Mouse (Mus musculus): ENCODE measurements around the gene Sdhc.
"Not testable (repeated sequence)": the region's sequence is repeated elsewhere in the genome, so short reads cannot be mapped to it uniquely, and the experiment has no call there.

The Sdhc gene

GRCm38 (mm10) chr1:171111781-171112575, 38.4 kb downstream of the Sdhc start:
- peak; percentile 72 for DNase-seq

- DNase-seq: peak; percentile 97
These were observed 39.2 kb downstream of the Sdhc start for GRCm38 (mm10) chr1:171111020-171111780.

- no peak for DNase-seq
These were observed 39.8 kb downstream of the Sdhc start for GRCm38 (mm10) chr1:171110659-171111019.

GRCm38 (mm10) chr1:171109620-171110019, 40.8 kb downstream of the Sdhc start:
- DNase-seq: no peak

- no peak for DNase-seq
These were observed 45.2 kb downstream of the Sdhc start for GRCm38 (mm10) chr1:171105226-171105625.

DNA sequence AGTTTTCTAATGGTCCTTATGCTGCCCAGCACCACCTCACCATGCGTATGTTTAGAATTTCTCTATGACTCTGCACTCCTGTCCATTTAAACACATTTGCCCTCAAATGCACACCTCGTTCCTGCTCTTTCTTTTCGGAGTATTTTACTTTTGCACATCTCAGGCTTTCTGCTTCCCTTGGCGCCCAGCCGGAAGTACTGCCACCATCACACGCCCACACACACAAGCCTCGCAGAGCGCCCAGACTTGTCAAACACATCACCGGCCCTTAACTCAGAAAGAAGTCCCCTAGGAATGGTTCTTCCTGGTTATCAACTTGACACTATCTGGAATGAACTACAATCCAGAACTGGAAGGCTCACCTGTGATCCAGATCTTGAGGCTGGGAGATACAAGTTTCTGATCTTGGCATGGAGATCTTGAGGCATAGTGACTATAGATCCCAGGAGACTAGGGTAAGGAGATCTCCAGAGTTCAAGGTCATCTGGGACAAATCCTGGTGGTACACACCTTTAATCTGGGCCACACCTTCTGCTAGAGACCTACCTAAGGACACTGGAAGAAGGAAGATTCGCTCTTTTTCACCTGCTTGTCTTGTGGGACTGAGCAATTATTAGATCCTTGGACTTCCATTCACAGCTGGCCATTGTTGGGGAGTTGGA, 47.1 kb downstream of the Sdhc start:
- DNase-seq: no peak

DNA sequence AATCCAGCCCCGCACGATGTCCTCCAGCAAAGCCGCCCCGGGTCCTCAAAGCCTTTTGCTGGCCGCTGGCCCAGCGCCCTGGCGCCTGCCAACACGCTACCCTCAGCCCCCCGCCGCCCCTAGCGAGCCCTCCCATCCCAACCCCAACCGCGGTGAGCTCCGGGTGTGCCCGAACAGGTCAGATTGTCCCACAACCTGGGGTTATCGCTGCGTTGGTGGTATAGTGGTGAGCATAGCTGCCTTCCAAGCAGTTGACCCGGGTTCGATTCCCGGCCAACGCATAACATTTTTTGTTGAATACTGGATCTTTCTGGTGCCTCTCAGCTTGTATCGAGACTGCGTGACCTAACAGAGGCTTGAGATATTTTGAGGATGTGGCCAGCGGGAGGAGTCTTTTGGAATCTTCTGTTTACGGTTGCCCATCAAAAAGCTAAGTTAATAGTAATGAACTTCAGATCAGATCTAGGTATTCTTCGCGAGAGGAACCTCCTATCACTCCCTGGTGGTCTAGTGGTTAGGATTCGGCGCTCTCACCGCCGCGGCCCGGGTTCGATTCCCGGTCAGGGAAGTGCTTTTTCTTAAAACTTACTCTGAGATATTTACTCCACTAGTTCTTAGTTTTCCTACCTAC, 47.7 kb downstream of the Sdhc start:
- DNase-seq: peak; percentile 91

DNA sequence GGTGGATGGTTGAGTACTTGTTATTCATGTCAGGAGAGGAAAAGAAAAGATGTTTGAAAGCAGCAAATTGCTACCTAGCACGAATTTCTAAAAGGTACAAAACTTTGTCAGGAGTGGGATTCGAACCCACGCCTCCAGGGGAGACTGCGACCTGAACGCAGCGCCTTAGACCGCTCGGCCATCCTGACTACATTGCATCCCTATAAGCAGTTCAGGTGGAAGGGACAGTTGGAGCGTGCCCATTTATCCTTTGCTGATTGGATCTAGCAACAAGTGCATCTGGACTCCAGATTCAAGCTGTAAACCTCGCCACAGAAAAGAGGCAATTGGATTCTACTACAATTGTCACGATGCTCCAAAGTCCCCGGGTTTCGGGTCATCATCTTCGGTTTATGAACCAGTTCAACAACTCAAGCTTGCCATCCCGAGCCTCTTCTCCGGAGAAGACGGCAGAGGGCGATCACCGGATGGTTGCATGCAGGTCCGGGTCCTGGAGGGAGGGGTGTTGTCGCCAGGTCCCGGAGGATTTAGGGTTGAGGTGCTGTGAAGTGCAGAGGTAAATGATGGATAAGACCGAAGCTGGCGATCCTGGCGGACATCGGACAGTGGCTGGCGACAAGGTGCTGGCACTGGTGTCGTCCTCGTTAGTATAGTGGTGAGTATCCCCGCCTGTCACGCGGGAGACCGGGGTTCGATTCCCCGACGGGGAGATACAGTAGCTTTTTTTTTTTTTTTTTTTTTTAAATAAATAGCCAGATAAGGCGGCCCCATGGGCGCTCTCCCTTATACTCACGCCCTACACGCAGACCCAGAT, 48.5 kb downstream of the Sdhc start:
- DNase-seq: peak; percentile 89

GRCm38 (mm10) chr1:171101033-171101432, 49.4 kb downstream of the Sdhc start:
- DNase-seq: no peak

- no peak for DNase-seq
These were observed 52.8 kb downstream of the Sdhc start for GRCm38 (mm10) chr1:171097612-171098011.

DNA sequence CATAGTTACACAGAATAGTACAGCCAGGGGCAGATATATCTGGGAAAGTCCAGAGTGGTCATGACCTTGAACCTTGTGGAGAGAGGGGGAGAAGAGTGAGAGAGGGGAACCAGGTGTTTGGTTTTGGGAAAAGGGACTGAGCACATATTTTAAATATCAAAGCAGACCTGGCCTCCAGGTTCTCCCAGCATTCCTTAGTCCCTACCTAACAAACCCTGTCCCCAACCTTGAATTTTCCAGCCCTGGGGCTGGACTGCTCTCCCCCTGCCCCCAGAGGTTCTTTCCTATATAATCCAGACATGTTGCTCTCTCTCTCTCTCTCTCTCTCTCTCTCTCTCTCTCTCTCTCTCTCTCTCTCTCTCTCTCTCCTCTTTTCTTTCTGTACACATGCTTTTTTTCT, 53.3 kb downstream of the Sdhc start:
- DNase-seq: no peak

DNA sequence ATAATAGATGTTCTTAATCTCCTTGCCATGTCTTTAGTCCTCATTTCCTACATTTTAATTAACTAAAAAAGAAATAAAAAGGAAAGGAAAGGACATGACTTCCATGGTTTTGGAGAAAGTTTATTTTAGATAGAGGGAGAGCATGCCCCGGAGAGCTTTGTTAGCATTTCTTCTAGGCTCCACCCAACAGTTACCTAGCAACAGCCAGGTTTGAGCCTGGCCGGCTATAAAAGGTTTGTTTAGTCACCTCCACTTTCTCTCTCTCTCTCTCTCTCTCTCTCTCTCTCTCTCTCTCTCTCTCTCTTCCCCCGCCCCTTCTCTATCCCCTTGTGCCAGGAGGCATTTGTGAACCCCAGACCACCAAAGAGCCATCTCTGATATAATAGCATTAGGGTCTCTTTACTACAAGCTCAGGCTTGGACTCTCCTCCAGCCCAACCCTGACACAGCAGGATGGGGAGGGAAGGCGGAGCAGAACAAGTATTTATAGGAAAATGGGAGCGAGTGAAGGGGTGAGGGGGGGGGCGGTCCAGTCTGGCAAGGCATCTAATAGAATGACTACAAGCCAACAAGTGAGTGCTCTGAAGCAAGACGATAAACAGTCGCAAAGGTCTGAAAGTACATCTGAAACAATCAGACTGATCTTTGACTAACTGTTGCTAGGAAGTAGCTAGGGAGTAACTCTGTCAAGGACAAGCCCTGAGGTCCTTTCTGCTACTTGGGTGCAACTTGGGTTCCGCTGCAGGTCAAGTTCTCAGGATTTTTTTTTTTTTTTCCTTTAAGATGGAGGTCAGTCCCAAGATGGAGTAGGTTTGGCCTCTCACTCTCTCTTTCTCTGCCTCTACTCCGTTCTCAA, 54.1 kb downstream of the Sdhc start:
- no peak for DNase-seq

- DNase-seq: no peak
These were observed 56.0 kb downstream of the Sdhc start for GRCm38 (mm10) chr1:171094424-171094823.

GRCm38 (mm10) chr1:171090761-171091160, 59.6 kb downstream of the Sdhc start:
- DNase-seq: no peak

GRCm38 (mm10) chr1:171089891-171090290, 60.5 kb downstream of the Sdhc start:
- no peak for DNase-seq

GRCm38 (mm10) chr1:171088237-171088869, 62.0 kb downstream of the Sdhc start:
- DNase-seq: not testable (repeated sequence)

DNA sequence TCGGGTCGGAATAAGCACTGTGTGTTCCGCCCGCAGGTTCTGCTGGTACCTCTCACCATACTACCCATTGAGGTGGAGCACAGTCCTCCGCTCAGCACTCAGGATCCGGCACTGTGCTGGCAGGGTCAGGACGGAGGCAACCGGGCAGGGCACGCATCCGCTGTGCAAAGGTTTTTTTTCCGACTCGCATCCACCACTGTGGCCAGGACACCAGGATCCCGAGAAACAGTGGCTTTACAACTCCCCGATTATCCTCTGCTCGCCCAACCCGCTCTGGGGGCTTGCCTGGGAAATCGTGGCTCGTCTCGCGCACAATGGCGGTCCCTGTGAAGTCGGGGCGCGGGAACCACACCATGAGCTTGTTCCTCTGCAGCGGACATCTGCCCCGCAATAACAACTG, 64.7 kb downstream of the Sdhc start:
- no peak for DNase-seq

DNA sequence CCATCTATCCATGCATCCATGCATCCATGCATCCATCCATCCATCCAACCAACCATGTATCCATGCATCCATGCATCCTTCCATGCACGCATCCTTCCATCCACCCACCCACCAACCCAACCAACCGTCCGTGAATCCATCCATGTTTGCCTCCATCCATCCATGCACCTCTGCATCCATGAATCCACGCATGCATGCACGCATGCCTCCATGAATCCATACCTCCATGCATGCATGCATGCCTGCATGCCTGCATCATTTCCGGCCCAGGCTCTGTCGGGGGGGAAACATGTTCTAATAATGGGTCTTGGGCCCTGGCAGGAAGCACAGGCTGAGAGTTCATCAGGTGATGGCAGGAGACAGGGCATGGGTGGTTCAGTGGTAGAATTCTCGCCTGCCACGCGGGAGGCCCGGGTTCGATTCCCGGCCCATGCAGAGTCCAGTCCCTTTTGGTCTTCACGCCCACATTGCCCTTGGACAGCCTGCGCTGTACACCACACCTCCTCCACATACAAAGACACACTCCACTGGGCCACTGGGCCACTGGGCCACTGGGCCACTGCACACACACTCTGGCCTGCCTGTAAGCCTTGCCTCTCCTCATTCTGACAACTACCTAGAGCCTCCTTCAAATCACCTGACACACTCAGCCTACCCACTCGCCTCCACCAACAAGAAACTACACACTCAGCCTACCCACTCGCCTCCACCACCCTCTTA, 68.7 kb downstream of the Sdhc start:
- not testable (repeated sequence) for DNase-seq

- DNase-seq: not testable (repeated sequence)
These were observed 70.6 kb downstream of the Sdhc start for GRCm38 (mm10) chr1:171079825-171080224.

DNA sequence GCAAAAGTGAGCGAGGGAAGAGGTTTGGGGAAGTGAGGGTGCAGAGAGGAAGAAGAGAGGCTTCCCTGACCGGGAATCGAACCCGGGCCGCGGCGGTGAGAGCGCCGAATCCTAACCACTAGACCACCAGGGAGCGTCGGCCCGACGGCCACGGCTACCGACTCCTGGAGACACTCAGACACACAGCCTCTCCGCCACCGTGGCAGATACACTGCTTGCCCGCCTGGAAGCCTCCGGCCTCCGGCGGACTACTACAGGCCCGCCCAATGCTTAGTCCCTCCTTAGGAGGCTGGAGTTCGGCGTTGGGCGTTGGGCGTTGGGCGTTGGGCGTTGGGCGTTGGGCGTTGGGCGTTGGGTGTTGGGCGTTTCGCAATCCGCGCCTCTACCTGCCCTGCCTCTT, 71.1 kb downstream of the Sdhc start:
- DNase-seq: not testable (repeated sequence)

Data from kidney, adult 18-20 months (tissue).